ENCODE assay signal across 9 mouse cellular contexts in genomic region chr8:83716563-83716962, GRCm38 (mm10). TPM values are rescaled to one million over a fixed set of nuclear protein-coding genes. Genes with fewer than 3 reads are reported as not detected.
DNase-seq lines count a peak whose midpoint lies in the region; ATAC-seq and TF ChIP-seq lines count a peak whose summit lies in the region.
"Had no signal": no experiment of that assay in that cellular context is flagged by ENCODE, and none has a peak within 500 bp of the region (broad histone marks: within the 10 kb centered on the region; RNA-seq: fewer than 3 reads in every experiment).

No protein-coding gene starts in this region.

- peak overlapping the region; percentile 83; the same call in 1 of the 2 replicates for H3K9ac ChIP-seq in limb, embryonic 13.5 days
- no peak overlapping the region; the same call in 1 of the 2 replicates for H3K9ac ChIP-seq in stomach, embryonic 15.5 days

- ATAC-seq in megakaryocyte, adult 5-6 weeks (ENCODE audit: poor library complexity, severe bottlenecking) = no peak
- no peak for ATAC-seq in limb, embryonic 13.5 days (ENCODE audit: low FRiP score, low read depth)
- ATAC-seq in stomach, embryonic 15.5 days (ENCODE audit: insufficient read depth, low FRiP score, low read depth) = no peak

- peak overlapping the region; percentile 98 for H3K4me3 ChIP-seq in megakaryocyte, embryonic 14.5 days (replicated peaks)
- H3K4me3 ChIP-seq in embryonic fibroblast, embryonic 13.5 days (ENCODE audit: insufficient read depth, low read length) = peak overlapping the region; percentile 97
- H3K4me3 ChIP-seq in limb, embryonic 13.5 days = peak overlapping the region; percentile 88
- peak overlapping the region; percentile 92 for H3K4me3 ChIP-seq in stomach, embryonic 15.5 days (replicated peaks)
- H3K4me3 ChIP-seq in kidney, adult 2 months (ENCODE audit: insufficient read depth, low read depth, low read length) = no peak overlapping the region

- H3K4me1 ChIP-seq in megakaryocyte, embryonic 14.5 days = peaks cover 60% of the 10 kb centered on the region
- H3K4me1 ChIP-seq in embryonic fibroblast, embryonic 13.5 days (ENCODE audit: control insufficient read depth, insufficient read depth, low read length) = no peaks in the 10 kb centered on the region
- H3K4me1 ChIP-seq in limb, embryonic 13.5 days = peaks cover 20% of the 10 kb centered on the region
- H3K4me1 ChIP-seq in stomach, embryonic 15.5 days = peaks cover 10% of the 10 kb centered on the region; the same call in 1 of the 2 replicates
- peaks cover 10% of the 10 kb centered on the region; the same call in 1 of the 2 replicates for H3K4me1 ChIP-seq in kidney, adult 2 months (ENCODE audit: control insufficient read depth, insufficient read depth, low read length)

- H3K36me3 ChIP-seq in megakaryocyte, embryonic 14.5 days (replicated peaks; ENCODE audit: low read length) = peaks cover 36% of the 10 kb centered on the region
- H3K36me3 ChIP-seq in limb, embryonic 13.5 days = peaks cover 26% of the 10 kb centered on the region
- H3K36me3 ChIP-seq in stomach, embryonic 15.5 days = peaks cover 23% of the 10 kb centered on the region
- no peaks in the 10 kb centered on the region for H3K36me3 ChIP-seq in kidney, adult 2 months (ENCODE audit: control insufficient read depth, insufficient read depth, low read length)

- no peaks in the 10 kb centered on the region for H3K9me3 ChIP-seq in megakaryocyte, embryonic 14.5 days
- H3K9me3 ChIP-seq in limb, embryonic 13.5 days = no peaks in the 10 kb centered on the region
- H3K9me3 ChIP-seq in stomach, embryonic 15.5 days = no peaks in the 10 kb centered on the region

- TF ChIP-seq CTCF in embryonic fibroblast, embryonic 13.5 days (IDR thresholded peaks at IDR 0.05; ENCODE audit: borderline replicate concordance, insufficient read depth, low read length) = no peak
- TF ChIP-seq CTCF in kidney, adult 2 months (conservative IDR thresholded peaks at IDR 0.05; ENCODE audit: insufficient read depth, insufficient read length, low read depth, low read length) = no peak

- H3K27me3 ChIP-seq in megakaryocyte, embryonic 14.5 days (replicated peaks) = no peaks in the 10 kb centered on the region
- H3K27me3 ChIP-seq in limb, embryonic 13.5 days = no peaks in the 10 kb centered on the region
- H3K27me3 ChIP-seq in stomach, embryonic 15.5 days (replicated peaks) = no peaks in the 10 kb centered on the region
- no peaks in the 10 kb centered on the region for H3K27me3 ChIP-seq in kidney, adult 2 months (replicated peaks; ENCODE audit: control insufficient read depth, insufficient read depth, low read length)

- H3K27ac ChIP-seq in embryonic fibroblast, embryonic 13.5 days (ENCODE audit: insufficient read depth, low read length) = peak overlapping the region; percentile 96
- no peak overlapping the region for H3K27ac ChIP-seq in limb, embryonic 13.5 days
- no peak overlapping the region for H3K27ac ChIP-seq in stomach, embryonic 15.5 days
- no peak overlapping the region for H3K27ac ChIP-seq in kidney, adult 2 months (ENCODE audit: insufficient read depth, low read depth, low read length)

- no peak for TF ChIP-seq POLR2A in embryonic fibroblast, embryonic 13.5 days (IDR thresholded peaks at IDR 0.05; ENCODE audit: low read depth, low read length)
- no peak for TF ChIP-seq POLR2A in kidney, adult 2 months (IDR thresholded peaks at IDR 0.05; ENCODE audit: low read depth, low read length)

- no peak for DNase-seq in kidney, adult 2 months
- DNase-seq in lung, postnatal 10 days = no peak
- DNase-seq in layer of hippocampus, postnatal 25 days (ENCODE audit: extremely low spot score in 1 of 2, low spot score in 1 of 2) = no peak
- DNase-seq: right cerebral cortex, postnatal 25 days had no signal

- H3K4me2 ChIP-seq in limb, embryonic 13.5 days (replicated peaks) = peak overlapping the region; percentile 93
- peak overlapping the region; percentile 72 for H3K4me2 ChIP-seq in stomach, embryonic 15.5 days

- WGBS in limb, embryonic 13.5 days = 66% methylated on average over 2 of the region's 2 CpGs
- 52% methylated on average over 2 of the region's 2 CpGs for WGBS in stomach, embryonic 15.5 days
- 59% methylated on average over 2 of the region's 2 CpGs for WGBS in kidney, adult 2 months

RNA-seq across cellular contexts. Expression of gene Ddx39, which starts 1.6 kb away (rescaled TPM):
- polyA plus RNA-seq in megakaryocyte, embryonic 14.5 days (2012; ENCODE audit: insufficient read depth, low replicate concordance) = 7.5 and 18.1 TPM in 2 replicates
- total RNA-seq in megakaryocyte, adult 5-6 weeks (2015) = 66.7 and 67.7 TPM in 2 replicates
- 71.2 and 77.4 TPM in 2 replicates for total RNA-seq in megakaryocyte, adult 5-6 weeks (2017)
- 64.2 and 70.2 TPM in 2 replicates for polyA plus RNA-seq in embryonic fibroblast, embryonic 13.5 days (2011; ENCODE audit: insufficient read length, low read depth, missing spikeins)
- 138 and 143 TPM in 2 replicates for polyA plus RNA-seq in limb, embryonic 13.5 days (2015; fragmentation: Nextera tagmentation; extraction: Ambion mirVana)
- 180 and 185 TPM in 2 replicates for polyA plus RNA-seq in stomach, embryonic 15.5 days (2015; fragmentation: Nextera tagmentation; extraction: Ambion mirVana)
- 25.1 and 28.7 TPM in 2 replicates for polyA plus RNA-seq in kidney, adult 2 months (2012; rRNA removed)
- 10 to 100 TPM; 14.4 to 17.2 TPM for total RNA-seq in layer of hippocampus, postnatal 25 days (2021)

RNA-seq across cellular contexts. Expression of gene Pkn1, which starts 17.6 kb away (rescaled TPM):
- polyA plus RNA-seq in megakaryocyte, embryonic 14.5 days (2012; ENCODE audit: insufficient read depth, low replicate concordance) = 73.0 and 95.0 TPM in 2 replicates
- 53.3 and 55.4 TPM in 2 replicates for total RNA-seq in megakaryocyte, adult 5-6 weeks (2015)
- 103 and 110 TPM in 2 replicates for total RNA-seq in megakaryocyte, adult 5-6 weeks (2017)
- polyA plus RNA-seq in embryonic fibroblast, embryonic 13.5 days (2011; ENCODE audit: insufficient read length, low read depth, missing spikeins) = 40.2 and 41.2 TPM in 2 replicates
- polyA plus RNA-seq in limb, embryonic 13.5 days (2015; fragmentation: Nextera tagmentation; extraction: Ambion mirVana) = 28.7 and 29.8 TPM in 2 replicates
- polyA plus RNA-seq in stomach, embryonic 15.5 days (2015; fragmentation: Nextera tagmentation; extraction: Ambion mirVana) = 29.2 and 34.8 TPM in 2 replicates
- 81.9 and 98.1 TPM in 2 replicates for polyA plus RNA-seq in kidney, adult 2 months (2012; rRNA removed)
- total RNA-seq in layer of hippocampus, postnatal 25 days (2021) = 10 to 100 TPM; 42.2 to 57.6 TPM

RNA-seq across cellular contexts. Expression of gene Adgre5, which starts 24.6 kb away (rescaled TPM):
- polyA plus RNA-seq in megakaryocyte, embryonic 14.5 days (2012; ENCODE audit: insufficient read depth, low replicate concordance) = 18.7 and 23.5 TPM in 2 replicates
- 239 and 242 TPM in 2 replicates for total RNA-seq in megakaryocyte, adult 5-6 weeks (2015)
- 299 and 326 TPM in 2 replicates for total RNA-seq in megakaryocyte, adult 5-6 weeks (2017)
- polyA plus RNA-seq in embryonic fibroblast, embryonic 13.5 days (2011; ENCODE audit: insufficient read length, low read depth, missing spikeins) = 66.4 and 95.6 TPM in 2 replicates
- 35.8 and 39.8 TPM in 2 replicates for polyA plus RNA-seq in limb, embryonic 13.5 days (2015; fragmentation: Nextera tagmentation; extraction: Ambion mirVana)
- polyA plus RNA-seq in stomach, embryonic 15.5 days (2015; fragmentation: Nextera tagmentation; extraction: Ambion mirVana) = 29.8 and 33.7 TPM in 2 replicates
- polyA plus RNA-seq in kidney, adult 2 months (2012; rRNA removed) = 45.1 and 46.6 TPM in 2 replicates
- 10 to 100 TPM in 1 of 2 experiments, 1 to 10 TPM in 1; 7.4 to 11.0 TPM for total RNA-seq in layer of hippocampus, postnatal 25 days (2021)

RNA-seq across cellular contexts. Expression of gene Ptger1, which starts 50.1 kb away (rescaled TPM):
- 0.45 and 0.73 TPM in 2 replicates for polyA plus RNA-seq in megakaryocyte, embryonic 14.5 days (2012; ENCODE audit: insufficient read depth, low replicate concordance)
- total RNA-seq in megakaryocyte, adult 5-6 weeks (2015) = 0.07 TPM in 1 of 2 replicates, not detected in the other
- total RNA-seq in megakaryocyte, adult 5-6 weeks (2017) = 1.7 and 2.2 TPM in 2 replicates
- 2.1 and 2.4 TPM in 2 replicates for polyA plus RNA-seq in embryonic fibroblast, embryonic 13.5 days (2011; ENCODE audit: insufficient read length, low read depth, missing spikeins)
- 0.89 and 1.2 TPM in 2 replicates for polyA plus RNA-seq in limb, embryonic 13.5 days (2015; fragmentation: Nextera tagmentation; extraction: Ambion mirVana)
- 4.4 and 5.4 TPM in 2 replicates for polyA plus RNA-seq in stomach, embryonic 15.5 days (2015; fragmentation: Nextera tagmentation; extraction: Ambion mirVana)
- polyA plus RNA-seq in kidney, adult 2 months (2012; rRNA removed) = 21.8 and 23.3 TPM in 2 replicates
- total RNA-seq in layer of hippocampus, postnatal 25 days (2021) = 1 to 10 TPM; 1.3 to 1.6 TPM
